Mouse (Mus musculus) cerebellum, adult 2 months (tissue): Measurements from ENCODE around the gene Chrng.

ENCODE experiments used
- CTCF ChIP-seq: fragments of 200-500 bp; IDR thresholded peaks from 2 replicates; pipeline ENCODE4 v1.5.1; 2011; ENCODE audit warnings: low read depth, mild to moderate bottlenecking, control low read depth, low read length, moderate library complexity, borderline replicate concordance; ENCODE audit not compliant: insufficient read depth
- POLR2A ChIP-seq: fragments of 200-500 bp; IDR thresholded peaks from 2 replicates; pipeline ENCODE4 v1.6.1; 2011; ENCODE audit warnings: low read length, control low read depth, borderline replicate concordance; ENCODE audit not compliant: insufficient read depth

GRCm38 (mm10) chr1:87155531-87156198 lies 48.8 kb upstream of the Chrng start:
- no peak for TF ChIP-seq CTCF
- TF ChIP-seq POLR2A: no peak
